Mouse (Mus musculus) fat pad, adult 2 months (tissue): ENCODE data around the gene Mmp21.

ENCODE experiments used
- DNase-seq: peaks from one replicate; pipeline ENCODE4 v3.0.0-alpha.2; 2011; ENCODE audit warnings: low read depth, low spot score; ENCODE audit errors: extremely low read depth

Gene Mmp21

GRCm38 (mm10) chr7:133669071-133669470 lies 10.8 kb downstream of the Mmp21 start:
- DNase-seq = no peak

DNA sequence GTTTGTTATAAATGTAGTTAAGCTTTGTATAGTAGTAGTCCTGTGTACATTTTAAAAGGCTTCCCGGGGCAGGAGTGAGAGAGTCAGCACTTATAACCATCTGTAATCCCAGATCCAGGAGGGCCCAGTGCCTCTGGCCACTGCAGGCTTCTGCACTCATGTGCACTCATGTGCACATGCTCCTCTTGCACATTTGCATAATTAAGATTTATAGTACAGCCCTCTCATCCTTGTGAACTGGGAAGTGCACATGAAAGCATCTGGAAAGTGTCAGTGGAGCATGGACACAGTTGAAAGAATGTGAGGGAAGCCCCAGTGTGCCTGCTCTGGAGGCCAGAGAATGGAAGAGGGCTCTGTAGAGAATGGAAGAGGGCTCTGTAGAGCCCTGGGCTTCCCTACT lies 17.4 kb downstream of the Mmp21 start:
- DNase-seq = no peak

DNA sequence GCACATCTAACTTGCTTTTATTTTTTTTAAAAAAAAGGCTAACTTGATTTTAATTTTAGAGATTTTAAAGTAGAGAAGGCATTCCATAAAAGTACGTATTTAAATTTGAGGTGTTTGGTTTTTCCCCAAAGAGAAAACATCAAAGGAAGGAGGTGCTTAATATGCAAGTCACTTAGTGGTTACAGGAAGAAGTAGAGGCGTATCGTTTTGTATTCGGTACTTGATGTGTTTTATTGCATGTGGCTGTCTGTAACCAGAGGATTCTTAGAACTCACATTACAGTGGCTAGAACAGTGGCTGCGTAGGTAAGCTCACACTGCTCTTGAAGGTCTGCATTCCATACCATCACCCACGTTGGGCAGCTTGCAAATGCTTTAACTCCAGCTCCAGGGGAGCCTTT lies 34.1 kb downstream of the Mmp21 start:
- no peak for DNase-seq

GRCm38 (mm10) chr7:133638821-133639220 lies 41.0 kb downstream of the Mmp21 start:
- no peak for DNase-seq

GRCm38 (mm10) chr7:133638306-133638705 lies 41.6 kb downstream of the Mmp21 start:
- no peak for DNase-seq

GRCm38 (mm10) chr7:133637361-133638305 lies 42.2 kb downstream of the Mmp21 start, which contains the start of gene Edrf1:
TSS of gene Edrf1 (plus strand) at chr7:133637543.
- DNase-seq = peak; percentile 83

GRCm38 (mm10) chr7:133636738-133637352 lies 43.0 kb downstream of the Mmp21 start:
- no peak for DNase-seq

- DNase-seq = no peak
These were observed 44.8 kb downstream of the Mmp21 start for GRCm38 (mm10) chr7:133634932-133635650.

GRCm38 (mm10) chr7:133632476-133632875 lies 47.4 kb downstream of the Mmp21 start:
- no peak for DNase-seq

DNA sequence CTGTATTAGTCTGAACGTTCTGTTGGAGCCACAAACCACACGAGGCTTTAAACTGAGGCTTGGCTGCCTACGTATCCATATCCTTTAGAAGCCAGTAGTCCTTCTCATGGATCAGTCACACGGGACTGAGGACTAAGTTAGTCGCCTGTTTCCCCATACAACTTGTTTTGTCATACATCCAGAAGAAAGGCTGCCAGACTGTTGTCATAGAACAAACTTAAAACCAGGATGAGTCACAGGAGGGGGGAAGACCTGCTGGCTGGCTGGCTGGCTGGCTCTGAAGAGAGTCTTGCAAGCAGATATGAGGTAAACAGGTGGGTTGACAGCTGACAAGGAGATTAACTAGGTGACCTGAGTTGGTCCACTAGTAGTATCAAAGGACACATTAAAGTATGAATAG lies 49.0 kb downstream of the Mmp21 start:
- DNase-seq = no peak

GRCm38 (mm10) chr7:133627184-133627936 lies 52.5 kb downstream of the Mmp21 start:
- no peak for DNase-seq
